Mouse (Mus musculus) CH12.LX (cell line): ENCODE measurements around the gene Dazap1. TPM values are rescaled to one million over a fixed set of nuclear protein-coding genes. Genes with fewer than 3 reads are reported as not detected.

Experiments
- DNase-seq: peaks from one replicate; pipeline ENCODE4 v3.0.0-alpha.2; 2013; ENCODE audit errors: extremely low read depth
- H3K27ac ChIP-seq: 2 replicates; pipeline ENCODE4 v1.5.1; 2012; ENCODE audit warnings: low read depth, mild to moderate bottlenecking, control low read depth, moderate library complexity; ENCODE audit not compliant: insufficient read depth
- H3K27me3 ChIP-seq: replicated peaks from 2 replicates; pipeline ENCODE3; 2012; ENCODE audit warnings: inconsistent platforms
- H3K36me3 ChIP-seq, 2 experiments: replicated peaks in 1 of 2; 2 replicates each; pipeline versions ENCODE3 to v1.6.1; 2012; ENCODE audit warnings: inconsistent platforms in 1 of 2, low read length in 1 of 2, mild to moderate bottlenecking in 1 of 2, mixed read lengths in 1 of 2, moderate library complexity in 1 of 2; ENCODE audit not compliant: control insufficient read depth in 1 of 2, insufficient read depth in 1 of 2
- H3K4me1 ChIP-seq, 2 experiments: 2 replicates each; pipeline ENCODE4 v1.6.1; 2012; ENCODE audit warnings: inconsistent platforms in 1 of 2, moderate library complexity in 1 of 2; ENCODE audit not compliant: insufficient read depth in 2 of 2, control insufficient read depth in 1 of 2
- H3K4me2 ChIP-seq: 2 replicates; pipeline ENCODE4 v1.6.1; 2012; ENCODE audit warnings: low read depth, mild to moderate bottlenecking, control low read depth; ENCODE audit not compliant: poor library complexity, insufficient read depth, severe bottlenecking
- H3K4me3 ChIP-seq, 3 experiments: fragments of 150-350 bp in 1 of 3; sonication (generic) in 1 of 3; replicated peaks in 1 of 3; 2 replicates each; pipeline versions ENCODE3 to v1.5.1; 2011 to 2012; ENCODE audit warnings: low read depth in 2 of 3, low read length in 2 of 3, mild to moderate bottlenecking in 2 of 3, moderate library complexity in 2 of 3, control low read depth in 1 of 3, improper control_type of control experiment in 1 of 3, inconsistent platforms in 1 of 3, mixed read lengths in 1 of 3; ENCODE audit not compliant: poor library complexity in 1 of 3
- H3K79me2 ChIP-seq: replicated peaks from 2 replicates; pipeline ENCODE4 v1.6.1; 2012; ENCODE audit warnings: mild to moderate bottlenecking, moderate library complexity; ENCODE audit not compliant: control insufficient read depth, poor library complexity, insufficient read depth, severe bottlenecking; ENCODE audit errors: extremely low read depth
- H3K9ac ChIP-seq: 2 replicates; pipeline ENCODE4 v1.6.1; 2012; ENCODE audit warnings: low read depth, mild to moderate bottlenecking, control low read depth, moderate library complexity; ENCODE audit not compliant: insufficient read depth
- H3K9me3 ChIP-seq: replicated peaks from 2 replicates; pipeline ENCODE3; 2012; ENCODE audit warnings: low read length, inconsistent platforms, mixed read lengths
- BHLHE40 ChIP-seq: IDR thresholded peaks from 2 replicates; pipeline ENCODE4 v1.6.1; 2011; ENCODE audit warnings: mild to moderate bottlenecking, low read depth, low read length, improper control_type of control experiment
- CHD2 ChIP-seq: IDR thresholded peaks from 2 replicates; pipeline ENCODE4 v1.6.1; 2011; ENCODE audit warnings: low read length, improper control_type of control experiment
- ELF1 ChIP-seq: IDR thresholded peaks from 2 replicates; pipeline ENCODE4 v1.6.1; 2014; ENCODE audit warnings: low read depth, mild to moderate bottlenecking, inconsistent platforms, low read length, improper control_type of control experiment
- ETS1 ChIP-seq: conservative IDR thresholded peaks from 2 replicates; pipeline ENCODE4 v1.6.1; 2012; ENCODE audit warnings: low read depth, mild to moderate bottlenecking, inconsistent platforms, low read length, improper control_type of control experiment, moderate library complexity
- GABPA ChIP-seq: IDR thresholded peaks from 2 replicates; pipeline ENCODE4 v1.6.1; 2012; ENCODE audit warnings: low read depth, low read length, improper control_type of control experiment, inconsistent platforms; ENCODE audit not compliant: insufficient replicate concordance
- HCFC1 ChIP-seq: IDR thresholded peaks from 2 replicates; pipeline ENCODE4 v1.6.1; 2012; ENCODE audit warnings: low read depth, mild to moderate bottlenecking, inconsistent platforms, low read length, improper control_type of control experiment
- IRF4 ChIP-seq: IDR thresholded peaks from 2 replicates; pipeline ENCODE4 v1.6.1; 2014; ENCODE audit warnings: low read depth, mild to moderate bottlenecking, inconsistent platforms, low read length, improper control_type of control experiment
- MAFK ChIP-seq: IDR thresholded peaks from 2 replicates; pipeline ENCODE4 v1.6.1; 2011; ENCODE audit warnings: low read length, improper control_type of control experiment; ENCODE audit not compliant: insufficient replicate concordance
- MAX ChIP-seq: IDR thresholded peaks from 2 replicates; pipeline ENCODE4 v1.6.1; 2011; ENCODE audit warnings: low read length, improper control_type of control experiment
- MEF2A ChIP-seq: IDR thresholded peaks from 2 replicates; pipeline ENCODE4 v1.6.1; 2014; ENCODE audit warnings: low read depth, mild to moderate bottlenecking, inconsistent platforms, low read length, improper control_type of control experiment, borderline replicate concordance
- MXI1 ChIP-seq: IDR thresholded peaks from 2 replicates; pipeline ENCODE4 v1.6.1; 2011; ENCODE audit warnings: mild to moderate bottlenecking, low read depth, low read length, improper control_type of control experiment
- MYC ChIP-seq: IDR thresholded peaks from 2 replicates; pipeline ENCODE4 v1.6.1; 2011; ENCODE audit warnings: low read depth, mild to moderate bottlenecking, improper control_type of control experiment, low read length
- POLR2A ChIP-seq: IDR thresholded peaks from 2 replicates; pipeline ENCODE4 v1.6.1; 2011; ENCODE audit warnings: low read depth, mild to moderate bottlenecking, improper control_type of control experiment, low read length
- POLR2AphosphoS2 ChIP-seq: IDR thresholded peaks from 2 replicates; pipeline ENCODE4 v1.6.1; 2011; ENCODE audit warnings: low read depth, low read length, improper control_type of control experiment
- RCOR1 ChIP-seq: conservative IDR thresholded peaks from 2 replicates; pipeline ENCODE4 v1.6.1; 2012; ENCODE audit warnings: low read depth, mild to moderate bottlenecking, inconsistent platforms, low read length, improper control_type of control experiment
- SIN3A ChIP-seq: IDR thresholded peaks from 2 replicates; pipeline ENCODE4 v1.6.1; 2012; ENCODE audit warnings: low read length, improper control_type of control experiment, inconsistent platforms
- TCF12 ChIP-seq: IDR thresholded peaks from 2 replicates; pipeline ENCODE4 v1.6.1; 2014; ENCODE audit warnings: low read depth, mild to moderate bottlenecking, inconsistent platforms, low read length, improper control_type of control experiment
- UBTF ChIP-seq: IDR thresholded peaks from 2 replicates; pipeline ENCODE4 v1.6.1; 2012; ENCODE audit warnings: low read depth, mild to moderate bottlenecking, inconsistent platforms, low read length, improper control_type of control experiment, moderate library complexity
- ZKSCAN1 ChIP-seq: IDR thresholded peaks from 2 replicates; pipeline ENCODE4 v1.6.1; 2012; ENCODE audit warnings: low read depth, inconsistent platforms, low read length, improper control_type of control experiment, borderline replicate concordance
- dilution Hi-C: fragments of 300-500 bp; cut with MboI; formaldehyde crosslinking; loops from 2 replicates; pipeline ENCODE4 v1.14.3; 2020; ENCODE audit warnings: low sequenced_read_pairs; ENCODE audit not compliant: extremely low pct_unique_long_range_greater_than_20kb, extremely low pct_ligation_motif_present
- in situ Hi-C: fragments of 300-500 bp; cut with MboI; formaldehyde crosslinking; loops from 3 replicates; pipeline ENCODE4 v1.14.3; 2019; ENCODE audit warnings: low sequenced_read_pairs, low pct_ligation_motif_present, low pct_unique_long_range_greater_than_20kb, mixed read lengths
- polyA plus RNA-seq: library from polyadenylated mRNA; unstranded; fragments of >175 nt; gene quantifications from 2 replicates; pipeline ENCODE4 v1.2.1, GENCODE M21; 2012; ENCODE audit warnings: low read depth; ENCODE audit not compliant: insufficient read length
- total RNA-seq, 2 experiments: library from RNA; depleted of rRNA; stranded (reverse); fragments of 300-350 nt in 1 of 2; fragments of >200 nt in 1 of 2; gene quantifications; 2 replicates each; pipeline ENCODE4 v1.2.3; 2012 to 2014

The Dazap1 gene
- total and polyA plus RNA-seq, 3 experiments = 162 to 236 (median 187) TPM

- TF ChIP-seq MYC (no peak), ELF1 (peak; percentile 40), UBTF (no peak), SIN3A (peak; percentile 81), MAFK (no peak), GABPA (no peak), ZKSCAN1 (no peak)
- TF ChIP-seq, all 38 proteins: peak for 8
Observed at GRCm38 (mm10) chr10:80329273-80330081, 68.2 kb downstream of the Dazap1 start, which contains the start of the genes Pcsk4 and Reep6 (continued).

- Histone ChIP-seq H3K27ac (no peak overlapping the region), H3K4me3 (peak overlapping the region; percentile 55 to 71 (median 55)), H3K9ac (peak overlapping the region; percentile 41), H3K79me2 (no peaks in the 10 kb centered on the region), H3K27me3 (peaks cover 64% of the 10 kb centered on the region), H3K4me2 (peak overlapping the region; percentile 58), H3K36me3 (peaks cover 9 to 14% of the 10 kb centered on the region in 2 experiments), H3K9me3 (peaks cover 5% of the 10 kb centered on the region), H3K4me1 (peaks cover 24 to 40% of the 10 kb centered on the region in 2 experiments)
- dilution Hi-C loops = no loop called here
- in situ Hi-C loops = no loop called here
- TF ChIP-seq GABPA (no peak), MAFK (no peak), SIN3A (peak; percentile 21; the same call in 1 of the 2 replicates), UBTF (no peak), MAX (no peak), MXI1 (peak; percentile 77), IRF4 (no peak), MYC (no peak), MEF2A (no peak), POLR2A (peak; percentile 39; the same call in 1 of the 2 replicates), RCOR1 (no peak), ETS1 (no peak), BHLHE40 (0 out of 2 replicates have a peak, but pooled peaks have one; percentile 8), CHD2 (no peak), POLR2AphosphoS2 (no peak), TCF12 (0 out of 2 replicates have a peak, but pooled peaks have one; percentile 18), HCFC1 (no peak)
- no peak for DNase-seq
Observed at GRCm38 (mm10) chr10:80330084-80330483, 68.8 kb downstream of the Dazap1 start.
